Mouse (Mus musculus): ENCODE data around the gene Arhgef3.
A peak's percentile ranks its signal among the peaks of the same experiment; 100 is the strongest.

Arhgef3 gene

DNA sequence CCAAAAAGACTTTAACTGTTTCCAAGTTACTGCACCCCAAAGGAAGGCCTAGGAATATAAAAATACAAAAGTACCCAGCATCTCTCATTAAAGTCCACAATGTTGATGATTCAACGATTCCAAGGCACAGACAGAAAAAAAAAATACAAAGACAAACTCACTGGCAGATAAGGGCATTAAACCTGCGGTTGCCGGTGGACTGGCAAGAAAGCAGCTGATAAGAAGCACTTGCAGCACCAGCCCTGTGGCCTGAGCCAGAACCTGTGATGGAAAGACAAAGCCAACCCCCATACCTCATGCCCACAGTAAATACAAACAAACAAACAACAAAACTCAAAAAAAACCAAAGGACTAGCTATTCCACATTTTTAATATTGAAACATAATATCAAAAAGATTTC is 295.0 kb downstream of the Arhgef3 start:
- DNase-seq (ENCODE audit: low read depth, low spot score) = no peak

GRCm38 (mm10) chr14:27411492-27411891 is 296.8 kb downstream of the Arhgef3 start:
- no peak for DNase-seq (ENCODE audit: low read depth, low spot score)

- DNase-seq (ENCODE audit: low read depth, low spot score) = no peak
Measured at GRCm38 (mm10) chr14:27412699-27413098, 298.0 kb downstream of the Arhgef3 start.

DNA sequence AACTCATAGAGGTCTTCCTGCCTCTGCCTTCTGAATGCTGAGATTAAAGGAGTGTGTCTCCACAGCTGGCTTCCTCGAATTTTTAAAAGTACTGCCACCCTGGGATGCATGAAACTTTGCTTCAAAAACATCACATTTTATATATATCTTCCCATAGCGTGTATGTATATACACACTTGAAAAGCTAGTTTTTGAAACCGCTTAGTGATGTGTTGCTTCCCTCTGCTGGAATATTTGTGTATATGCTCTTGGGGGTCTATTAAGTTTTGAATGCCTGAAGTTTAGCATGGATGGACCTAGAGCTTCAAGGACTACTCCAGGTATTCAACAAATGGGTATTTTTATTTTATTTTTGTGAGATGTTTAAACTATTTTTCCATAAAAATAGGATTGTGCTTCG is 299.3 kb downstream of the Arhgef3 start:
- DNase-seq (ENCODE audit: low read depth, low spot score) = peak; percentile 16

GRCm38 (mm10) chr14:27420816-27421215 is 306.1 kb downstream of the Arhgef3 start:
- no peak for DNase-seq (ENCODE audit: low read depth, low spot score)

DNA sequence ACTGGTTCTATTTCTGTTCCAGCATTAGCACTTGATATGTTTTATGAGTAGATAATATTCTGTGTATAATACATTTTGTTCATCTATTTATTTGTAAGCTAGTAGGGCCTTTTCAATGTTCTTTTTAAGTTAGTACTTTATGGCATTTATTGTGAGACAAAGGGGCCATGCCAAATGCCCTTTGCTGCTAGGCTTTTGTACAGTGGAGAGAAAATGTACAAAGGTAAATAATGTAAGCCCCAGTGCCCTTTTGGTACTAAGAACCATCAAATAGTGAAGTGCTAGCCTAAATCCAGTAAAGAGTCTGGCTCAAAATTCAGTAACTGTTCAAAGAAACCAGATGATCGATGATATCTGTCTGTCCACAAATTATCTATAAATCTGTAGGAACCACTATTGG is 307.6 kb downstream of the Arhgef3 start:
- no peak for DNase-seq (ENCODE audit: low read depth, low spot score)

- peak; percentile 84 for DNase-seq (ENCODE audit: low read depth, low spot score)
Measured at GRCm38 (mm10) chr14:27428573-27428972, 313.9 kb downstream of the Arhgef3 start, which contains the start of gene Fam208a. Fam208a (plus strand) TSS chr14:27428834.

GRCm38 (mm10) chr14:27428973-27429711 is 314.4 kb downstream of the Arhgef3 start:
- DNase-seq (ENCODE audit: low read depth, low spot score) = peak; percentile 69

- no peak for DNase-seq (ENCODE audit: low read depth, low spot score)
Measured at GRCm38 (mm10) chr14:27430280-27430679, 315.6 kb downstream of the Arhgef3 start.

DNA sequence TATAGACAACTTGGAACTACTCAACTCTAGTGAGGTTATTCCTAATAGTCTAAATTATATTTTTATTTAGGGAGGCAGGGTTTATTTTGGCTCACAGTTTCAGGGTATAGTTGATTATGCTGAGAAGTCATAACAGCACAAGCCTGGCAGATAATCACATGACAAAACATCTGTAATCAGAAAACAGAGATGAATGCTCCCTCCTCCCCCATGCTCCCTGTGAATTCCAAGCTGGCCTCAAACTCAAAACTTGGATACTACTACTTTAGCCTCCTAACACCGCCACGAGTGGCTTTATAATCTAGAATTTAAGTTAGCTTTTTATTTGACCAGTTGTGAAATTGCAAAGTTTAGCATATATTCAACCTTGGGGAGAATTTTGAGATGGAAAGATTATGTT is 317.4 kb downstream of the Arhgef3 start:
- DNase-seq (ENCODE audit: low read depth, low spot score) = no peak

GRCm38 (mm10) chr14:27436116-27436515 is 321.4 kb downstream of the Arhgef3 start:
- no peak for DNase-seq (ENCODE audit: low read depth, low spot score)

GRCm38 (mm10) chr14:27436826-27437225 is 322.1 kb downstream of the Arhgef3 start:
- no peak for DNase-seq (ENCODE audit: low read depth, low spot score)

- DNase-seq (ENCODE audit: low read depth, low spot score) = no peak
Measured at GRCm38 (mm10) chr14:27440921-27441320, 326.2 kb downstream of the Arhgef3 start.

- DNase-seq (ENCODE audit: low read depth, low spot score) = no peak
Measured at GRCm38 (mm10) chr14:27444851-27445281, 330.2 kb downstream of the Arhgef3 start.

GRCm38 (mm10) chr14:27446963-27447362 is 332.3 kb downstream of the Arhgef3 start:
- no peak for DNase-seq (ENCODE audit: low read depth, low spot score)

Measured in retina, postnatal 7 days (tissue).